Mouse (Mus musculus) megakaryocyte, embryonic 14.5 days (primary cell): ENCODE data around the gene Faxc.

ENCODE experiments used
- FLI1 ChIP-seq: IDR thresholded peaks from 2 replicates; pipeline ENCODE4 v1.6.1; 2012; ENCODE audit warnings: low read length, inconsistent platforms, mixed read lengths
- GATA1 ChIP-seq: IDR thresholded peaks from 3 replicates; pipeline ENCODE4 v1.6.1; 2012; ENCODE audit warnings: mixed read lengths, low read length, inconsistent platforms, borderline replicate concordance

- TF ChIP-seq FLI1: no peak
- no peak for TF ChIP-seq GATA1
These were observed 86.7 kb downstream of the Faxc start for GRCm38 (mm10) chr4:22017656-22018379.
